Mouse (Mus musculus) heart, embryonic 12.5 days (tissue): ENCODE measurements around the gene Mmp7. TPM values are rescaled to one million over a fixed set of nuclear protein-coding genes. Genes with fewer than 3 reads are reported as not detected.

Source experiments
- ATAC-seq: fragments of 200-750 bp; cut with Nextera tagmentation; 2 replicates; pipeline ENCODE4 v1.8.0; 2017; ENCODE audit warnings: moderate TSS enrichment, moderate library complexity; ENCODE audit not compliant: insufficient number of reproducible peaks, low FRiP score
- H3K27ac ChIP-seq: fragments of 300-500 bp; sonication (generic); 2 replicates; pipeline ENCODE4 v1.5.1; 2016; ENCODE audit warnings: mild to moderate bottlenecking, moderate library complexity; ENCODE audit not compliant: poor library complexity, severe bottlenecking
- H3K27me3 ChIP-seq: fragments of 300-500 bp; sonication (generic); replicated peaks from 2 replicates; pipeline ENCODE4 v1.6.1; 2016; ENCODE audit warnings: mild to moderate bottlenecking, moderate library complexity
- H3K36me3 ChIP-seq: fragments of 300-500 bp; sonication (generic); 2 replicates; pipeline ENCODE4 v1.6.1; 2016; ENCODE audit warnings: mild to moderate bottlenecking, moderate library complexity
- H3K4me1 ChIP-seq: fragments of 300-500 bp; sonication (generic); replicated peaks from 2 replicates; pipeline ENCODE4 v1.6.1; 2016; ENCODE audit warnings: mild to moderate bottlenecking
- H3K4me2 ChIP-seq: fragments of 300-500 bp; sonication (generic); 2 replicates; pipeline ENCODE4 v1.6.1; 2016; ENCODE audit warnings: mild to moderate bottlenecking, moderate library complexity
- H3K4me3 ChIP-seq: fragments of 300-500 bp; sonication (generic); 2 replicates; pipeline ENCODE4 v1.5.1; 2016; ENCODE audit warnings: mild to moderate bottlenecking
- H3K9ac ChIP-seq: fragments of 300-500 bp; sonication (generic); 2 replicates; pipeline ENCODE4 v1.6.1; 2016; ENCODE audit warnings: mild to moderate bottlenecking, moderate library complexity
- H3K9me3 ChIP-seq: fragments of 300-500 bp; sonication (generic); replicated peaks from 2 replicates; pipeline ENCODE4 v1.6.1; 2016; ENCODE audit warnings: mild to moderate bottlenecking, moderate library complexity
- WGBS: fragments of 180-500 bp; shearing (Covaris S2); methylation state at CpG from one replicate; pipeline ENCODE4 v1.1.7; 2016; 5-methylcytosine and 5-hydroxymethylcytosine counted together
- polyA plus RNA-seq: library from polyadenylated mRNA; unstranded; fragments of >200 nt; fragmentation: Nextera tagmentation; extraction: Ambion mirVana; gene quantifications from 2 replicates; pipeline ENCODE4 v1.2.1, GENCODE M21; 2016

Mmp7 gene
- polyA plus RNA-seq, 1 experiment from 2014 or later, result not detected

DNA sequence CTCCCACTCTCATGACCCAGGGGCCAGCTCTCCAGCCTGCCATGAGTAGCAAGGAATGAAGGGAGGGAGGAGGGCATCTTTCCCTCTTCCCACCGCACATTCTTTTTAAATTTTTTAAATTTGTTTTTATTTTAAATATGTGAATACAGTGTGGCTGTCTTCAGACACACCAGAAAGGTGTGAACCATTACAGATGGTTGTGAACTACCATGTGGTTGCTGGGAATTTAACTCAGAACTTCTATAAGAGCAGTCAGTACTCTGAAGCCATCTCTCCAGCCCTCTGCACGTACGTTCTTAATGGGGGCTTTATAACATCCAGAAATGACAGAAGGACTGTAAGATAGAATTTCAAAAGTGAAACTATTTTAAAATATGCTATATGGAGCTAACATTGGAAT is 57.0 kb downstream of the Mmp7 start:
- no peak for ATAC-seq
- no peaks in the 10 kb centered on the region for H3K27me3 ChIP-seq
- no peak overlapping the region for H3K4me3 ChIP-seq
- H3K36me3 ChIP-seq, result no peaks in the 10 kb centered on the region
- H3K27ac ChIP-seq, result no peak overlapping the region
- H3K4me2 ChIP-seq, result no peak overlapping the region
- H3K4me1 ChIP-seq, result no peaks in the 10 kb centered on the region
- H3K9ac ChIP-seq, result no peak overlapping the region
- 82% methylated on average over 3 of the region's 3 CpGs for WGBS
- no peaks in the 10 kb centered on the region for H3K9me3 ChIP-seq

Other genes starting within 250 kb of the Mmp7 start
- gene Mmp3, start 246.3 kb upstream of the Mmp7 start, polyA plus RNA-seq, result not detected in 2 replicates
- gene Mmp10, start 189.7 kb upstream of the Mmp7 start, polyA plus RNA-seq, result not detected in 2 replicates
- gene Mmp8, start 133.6 kb upstream of the Mmp7 start, polyA plus RNA-seq, result not detected in 2 replicates
- not detected in 2 replicates for gene Mmp27, start 120.7 kb upstream of the Mmp7 start, polyA plus RNA-seq
- not detected in 2 replicates for gene Mmp20, start 63.9 kb upstream of the Mmp7 start, polyA plus RNA-seq
- gene Tmem123, start 72.0 kb downstream of the Mmp7 start, polyA plus RNA-seq, result 119 and 125 TPM in 2 replicates
- gene Birc2, start 145.0 kb downstream of the Mmp7 start, polyA plus RNA-seq, result 26.0 and 28.2 TPM in 2 replicates
- 5.8 and 6.0 TPM in 2 replicates for gene Birc3, start 181.1 kb downstream of the Mmp7 start, polyA plus RNA-seq